Mouse (Mus musculus) heart, postnatal 36 days (tissue): ENCODE data around the gene Mustn1. TPM values are rescaled to one million over a fixed set of nuclear protein-coding genes. Genes with fewer than 3 reads are reported as not detected.

Source experiments
- DNase-seq, 2 experiments: peaks; one replicate each; pipeline ENCODE4 v3.0.0; 2021 to 2022
- intact Hi-C: fragments of 180-260 bp; cut with DNase I; formaldehyde crosslinking; loops from one replicate; pipeline ENCODE4 v1.15.1; 2025
- total RNA-seq, 2 experiments: library from RNA; stranded (reverse); gene quantifications; 2 replicates each; pipeline ENCODE4 v1.2.3; 2021

Gene Mustn1
- 10 to 100 TPM; 12.7 to 16.5 TPM for total RNA-seq

GRCm38 (mm10) chr14:30878958-30879571, at the start of gene Mustn1:
TSS of gene Mustn1 (plus strand) at chr14:30879200.
- intact Hi-C loops = no loop called here
- DNase-seq = peak; percentile 60 to 66

GRCm38 (mm10) chr14:30837416-30837996, 41.5 kb upstream of the Mustn1 start:
- no peak for DNase-seq
- intact Hi-C loops = no loop called here

DNA sequence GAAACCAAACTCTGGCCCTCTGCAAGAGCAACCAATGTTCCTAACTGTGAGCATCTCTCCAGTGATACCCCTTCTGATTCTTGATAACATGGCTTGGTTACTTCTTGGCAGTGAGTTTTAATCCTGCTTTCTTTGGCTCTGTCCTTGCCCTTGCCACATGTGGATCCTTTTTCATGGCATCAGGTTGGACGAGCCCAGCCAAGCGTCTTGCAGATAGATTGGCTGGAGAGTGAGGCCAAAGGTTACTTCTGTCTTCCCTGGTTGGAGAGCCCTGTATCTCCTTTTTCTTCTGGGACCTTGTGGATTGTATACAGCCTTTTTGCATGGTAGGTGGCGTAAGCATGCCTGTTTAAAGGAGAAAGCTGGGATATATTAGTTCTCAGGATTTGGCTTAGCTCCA, 35.3 kb upstream of the Mustn1 start:
- intact Hi-C loops = no loop called here
- no peak for DNase-seq

- intact Hi-C loops = no loop called here
- no peak for DNase-seq
These were observed 28.5 kb upstream of the Mustn1 start for GRCm38 (mm10) chr14:30850504-30850903.

GRCm38 (mm10) chr14:30852325-30852724, 26.7 kb upstream of the Mustn1 start:
- intact Hi-C loops = no loop called here
- no peak for DNase-seq

DNA sequence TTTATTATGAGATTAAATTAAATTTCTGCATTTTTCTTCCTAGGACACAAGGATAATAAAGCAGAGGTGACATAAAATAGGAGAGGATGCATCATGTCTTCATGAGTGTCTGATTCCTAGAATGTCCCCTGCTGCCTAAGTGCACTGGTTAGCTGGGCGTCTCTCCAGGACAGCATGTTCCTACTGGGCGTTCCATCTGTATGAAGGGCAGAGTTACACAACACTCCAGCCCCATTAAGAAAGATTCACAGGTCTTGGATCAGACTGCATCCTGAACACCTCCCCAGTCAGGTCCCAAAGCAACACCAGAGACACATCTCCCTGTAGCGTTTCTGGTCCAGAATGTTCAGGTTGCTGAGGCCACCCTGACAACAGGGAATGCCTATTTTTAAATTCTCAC, 23.7 kb upstream of the Mustn1 start:
- no peak for DNase-seq
- intact Hi-C loops = no loop called here

DNA sequence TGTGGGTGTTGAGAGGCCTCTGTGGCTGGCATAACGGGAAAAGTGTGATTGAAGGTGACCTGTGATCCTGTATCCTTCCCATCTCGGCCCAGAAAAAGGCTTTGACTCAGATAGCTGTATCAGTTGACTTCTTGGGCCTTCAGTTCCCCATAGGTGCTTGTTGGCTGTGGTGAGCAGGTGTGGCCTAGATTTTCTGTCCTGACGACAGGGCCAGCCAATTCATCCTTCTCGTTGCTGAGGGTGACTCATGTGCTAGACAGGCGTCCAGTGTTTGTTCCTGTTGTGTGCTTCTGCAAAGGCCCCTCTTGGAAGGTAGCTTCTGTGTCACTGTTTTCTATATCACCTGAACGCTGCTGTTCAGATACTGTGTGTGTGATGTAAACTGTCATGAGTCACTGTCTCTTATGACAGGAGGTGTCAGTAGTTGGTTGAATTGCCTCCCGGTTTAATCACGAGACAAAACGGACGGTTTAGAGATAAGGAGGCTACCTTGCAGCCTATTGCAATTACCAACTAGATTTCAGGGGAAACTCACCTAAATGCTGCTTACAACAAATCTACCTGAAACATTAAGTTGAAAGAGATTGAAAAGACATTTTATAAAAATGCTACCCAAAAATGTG, 22.0 kb upstream of the Mustn1 start:
- DNase-seq = no peak
- intact Hi-C loops = no loop called here

- intact Hi-C loops = no loop called here
- DNase-seq = no peak
These were observed 21.0 kb upstream of the Mustn1 start for GRCm38 (mm10) chr14:30857990-30858389.

DNA sequence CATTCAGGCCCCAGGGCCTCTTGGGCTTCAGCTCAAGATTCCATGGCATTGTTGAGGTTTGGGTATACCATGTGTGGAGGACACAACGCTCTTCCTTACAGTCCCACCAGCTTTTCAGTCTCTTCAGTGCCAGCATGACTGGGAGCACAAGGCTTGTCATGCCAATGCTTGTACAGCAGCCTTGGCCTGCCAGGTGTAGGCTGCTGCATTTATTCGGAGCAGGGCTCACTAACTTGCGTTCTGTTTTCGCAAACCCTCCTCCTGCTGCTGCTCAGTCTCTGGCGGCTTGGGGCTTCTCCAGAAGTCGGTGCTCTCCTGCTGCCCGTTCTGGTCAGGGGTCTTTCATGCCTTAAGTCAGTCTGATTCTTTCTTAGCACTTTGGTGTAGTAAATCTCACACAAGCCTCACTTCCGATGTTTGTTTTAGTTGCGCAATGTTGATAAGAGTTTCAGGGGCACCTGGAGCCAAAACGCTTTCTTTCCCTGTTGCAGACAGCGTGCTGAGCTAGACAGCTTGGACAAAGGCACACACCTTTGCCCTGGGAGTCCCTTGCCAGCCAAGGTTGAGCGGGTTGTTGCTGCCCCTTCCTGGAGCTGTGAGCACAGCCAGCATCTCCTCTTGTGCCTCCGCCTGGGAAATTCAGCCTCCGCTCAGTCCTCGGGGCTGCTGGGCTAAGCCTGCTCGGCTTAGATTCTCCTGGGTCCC, 17.4 kb upstream of the Mustn1 start:
- DNase-seq = no peak
- intact Hi-C loops = no loop called here

GRCm38 (mm10) chr14:30862368-30862767, 16.6 kb upstream of the Mustn1 start:
- DNase-seq = no peak
- intact Hi-C loops = no loop called here

DNA sequence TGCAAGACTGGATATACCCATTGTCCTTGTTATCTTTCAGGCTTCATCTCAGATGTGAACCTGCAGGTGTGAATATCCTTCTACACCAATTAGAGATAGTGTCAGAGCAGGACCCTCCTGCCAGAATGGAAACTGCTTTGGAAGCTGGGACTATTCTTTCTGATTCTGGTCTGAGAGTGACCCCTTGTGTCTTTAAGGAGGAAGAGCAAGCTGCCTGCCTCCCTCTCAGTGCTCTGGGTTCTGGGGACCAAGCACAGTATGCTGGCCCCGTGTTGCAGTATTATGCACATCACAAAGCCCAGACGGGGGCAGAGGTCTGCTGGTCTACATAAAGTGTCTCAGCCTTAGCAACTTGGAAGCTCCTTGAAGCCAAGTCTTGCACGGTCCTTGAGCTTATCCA, 13.7 kb upstream of the Mustn1 start:
- no peak for DNase-seq
- intact Hi-C loops = loop anchor here (2.0 to 5.0 kb wide), 4 partner anchors 41 to 273 kb away; partner anchors contain the start of gene Tmem110

DNA sequence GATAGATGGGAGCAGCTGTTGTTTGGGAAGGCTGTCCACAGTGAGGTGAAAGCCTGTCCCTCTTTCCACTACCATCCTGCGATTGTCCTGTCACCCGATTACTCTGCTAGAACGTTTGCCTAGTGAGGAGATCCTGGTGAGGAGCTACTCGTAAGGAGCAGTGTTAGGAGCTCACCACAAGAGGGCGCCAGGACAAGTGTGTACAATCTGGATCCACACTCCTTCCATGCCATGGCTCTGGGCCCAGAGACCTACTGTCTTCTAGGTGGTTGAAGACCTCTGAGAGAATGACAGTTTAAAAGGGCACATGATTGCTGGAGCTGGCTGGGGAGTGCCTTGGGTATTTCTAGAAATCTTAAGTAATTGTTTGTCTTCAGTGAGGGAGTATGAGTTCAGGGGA, 12.0 kb upstream of the Mustn1 start:
- peak; percentile 79 to 81 for DNase-seq

DNA sequence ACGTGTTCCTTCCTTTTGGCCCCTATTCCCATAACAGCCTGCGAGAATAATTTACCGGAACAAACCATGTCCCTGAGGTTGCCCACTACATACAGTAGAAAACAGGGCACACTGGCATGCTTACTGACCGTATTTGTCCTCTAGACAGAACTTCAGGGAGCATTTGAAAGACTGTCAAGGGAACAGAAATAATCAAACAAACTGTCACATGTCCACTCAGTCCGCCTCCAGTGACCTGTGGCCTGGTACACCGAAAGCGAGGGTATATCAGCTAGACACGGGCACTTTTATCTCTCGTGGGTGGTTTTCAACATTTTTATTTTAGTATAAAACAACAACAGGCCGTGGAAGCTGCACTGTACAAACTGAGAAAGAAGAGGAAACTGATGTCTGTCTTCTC, 10.2 kb upstream of the Mustn1 start:
- intact Hi-C loops = loop anchor here (5.0 kb wide), 3 partner anchors 152 to 277 kb away; no protein-coding TSS in a partner anchor
- DNase-seq = no peak

More for the DNA sequence above, 12.0 kb upstream of the Mustn1 start:
- intact Hi-C loops = loop anchor here (2.0 to 5.0 kb wide), 4 partner anchors 78 to 275 kb away; no protein-coding TSS in a partner anchor

- peak in 1 of 2 experiments; percentile 54 for DNase-seq
- intact Hi-C loops = loop anchor here (5.0 kb wide), 3 partner anchors 152 to 277 kb away; no protein-coding TSS in a partner anchor
These were observed 9.6 kb upstream of the Mustn1 start for GRCm38 (mm10) chr14:30869391-30869801.

- intact Hi-C loops = no loop called here
- peak; percentile 45 to 53 for DNase-seq
These were observed 8.5 kb upstream of the Mustn1 start for GRCm38 (mm10) chr14:30870206-30871147.

DNA sequence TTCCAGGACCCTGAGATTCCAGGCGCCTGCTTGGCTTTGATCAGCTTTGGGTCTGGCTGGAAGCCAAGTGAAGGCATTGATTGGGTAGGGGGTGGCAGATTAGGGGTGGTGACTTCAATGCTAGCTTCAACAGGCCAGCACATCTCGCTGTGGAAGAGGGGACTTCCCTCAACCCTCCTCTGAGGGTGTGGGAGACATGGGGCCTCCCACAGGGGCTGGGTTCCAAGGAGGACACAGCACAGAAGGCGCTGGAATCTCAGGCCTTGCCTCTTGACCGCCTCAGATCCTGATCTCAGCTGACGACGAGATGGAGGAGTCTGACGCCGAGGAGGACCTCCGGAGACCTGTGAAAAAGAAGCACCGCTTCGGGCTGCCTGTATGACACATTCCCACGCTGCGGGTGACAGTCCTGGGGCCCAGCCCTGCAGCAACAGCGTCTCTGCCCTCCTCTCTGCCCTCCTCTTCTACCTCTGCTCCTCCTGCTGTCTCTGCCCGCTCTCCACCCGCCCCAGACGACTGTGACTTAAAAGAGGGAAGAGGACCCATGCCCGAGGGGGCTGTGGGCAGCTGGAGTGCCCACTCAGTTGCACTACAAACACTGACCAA, 4.8 kb upstream of the Mustn1 start:
- intact Hi-C loops = no loop called here
- no peak for DNase-seq

- intact Hi-C loops = no loop called here
- no peak for DNase-seq
These were observed 3.7 kb upstream of the Mustn1 start for GRCm38 (mm10) chr14:30875130-30875865.

DNA sequence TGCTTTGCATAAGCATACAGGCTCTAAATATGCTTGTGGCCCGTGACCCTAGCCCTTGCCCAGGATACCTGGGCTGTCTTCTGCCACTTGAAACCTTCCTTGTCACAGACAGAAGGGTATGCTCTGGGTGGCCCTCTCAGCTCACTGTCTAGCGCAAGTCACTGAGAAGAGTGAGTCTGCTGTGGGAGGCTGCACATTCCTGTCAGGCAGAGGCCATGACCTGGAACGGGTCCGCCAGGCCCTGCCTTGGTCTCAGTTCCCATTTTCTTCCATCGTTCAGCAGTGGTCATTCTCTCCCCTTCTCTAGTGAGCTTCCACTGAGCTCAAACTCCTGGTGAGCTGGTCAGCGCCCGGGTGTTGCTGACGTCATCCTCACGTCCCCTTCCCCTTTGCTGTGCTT, 3.0 kb upstream of the Mustn1 start:
- no peak for DNase-seq
- intact Hi-C loops = no loop called here

GRCm38 (mm10) chr14:30876451-30876850, 2.5 kb upstream of the Mustn1 start:
- intact Hi-C loops = no loop called here
- no peak for DNase-seq
